Mouse (Mus musculus) intestine, postnatal 0 days (tissue): ENCODE measurements at regions not wholly inside any gene's neighbourhood (a gene's known extent, or its start where the extent isn't known, plus 50 kb on each side); places are given as distances from the start of the nearest gene placed in this dataset.

ENCODE experiments used
- ATAC-seq: fragments of 200-750 bp; cut with Nextera tagmentation; 2 replicates; pipeline ENCODE4 v1.8.0; 2017; ENCODE audit warnings: mild to moderate bottlenecking, moderate TSS enrichment, moderate library complexity
- H3K27ac ChIP-seq: fragments of 300-500 bp; sonication (generic); 2 replicates; pipeline ENCODE4 v1.5.1; 2014; ENCODE audit warnings: mild to moderate bottlenecking, low read depth, low read length, moderate library complexity
- H3K27me3 ChIP-seq: fragments of 300-500 bp; sonication (generic); replicated peaks from 2 replicates; pipeline ENCODE4 v1.6.1; 2014; ENCODE audit warnings: low read length, mixed read lengths; ENCODE audit not compliant: control insufficient read depth, insufficient read depth
- H3K36me3 ChIP-seq: fragments of 300-500 bp; sonication (generic); 2 replicates; pipeline ENCODE4 v1.6.1; 2014; ENCODE audit warnings: mild to moderate bottlenecking, moderate library complexity; ENCODE audit not compliant: control insufficient read depth, insufficient read depth
- H3K4me1 ChIP-seq: fragments of 300-500 bp; sonication (generic); replicated peaks from 2 replicates; pipeline ENCODE4 v1.6.1; 2014; ENCODE audit warnings: antibody characterized with exemption, low read length, mixed read lengths; ENCODE audit not compliant: control insufficient read depth, insufficient read depth
- H3K4me2 ChIP-seq: fragments of 300-500 bp; sonication (generic); replicated peaks from 2 replicates; pipeline ENCODE4 v1.6.1; 2014; ENCODE audit warnings: low read depth, mild to moderate bottlenecking, moderate library complexity
- H3K4me3 ChIP-seq: fragments of 300-500 bp; sonication (generic); 2 replicates; pipeline ENCODE4 v1.5.1; 2014; ENCODE audit warnings: low read depth, low read length
- H3K9ac ChIP-seq: fragments of 300-500 bp; sonication (generic); 2 replicates; pipeline ENCODE4 v1.6.1; 2014; ENCODE audit warnings: mild to moderate bottlenecking, low read depth, low read length
- H3K9me3 ChIP-seq: fragments of 300-500 bp; sonication (generic); 2 replicates; pipeline ENCODE4 v1.6.1; 2016; ENCODE audit warnings: mixed run types; ENCODE audit not compliant: control insufficient read depth
- CTCF ChIP-seq: sonication (generic); IDR thresholded peaks from 2 replicates; pipeline ENCODE4 v1.5.1; 2016; ENCODE audit warnings: low read depth, mild to moderate bottlenecking, control low read depth, antibody characterized with exemption, moderate library complexity
- WGBS: fragments of 180-500 bp; shearing (Covaris S2); extraction: QIAGEN DNeasy Blood & Tissue Kit; methylation state at CpG from one replicate; pipeline ENCODE4 v1.1.7; 2014; 5-methylcytosine and 5-hydroxymethylcytosine counted together

- no peak for TF ChIP-seq CTCF
- Histone ChIP-seq H3K9ac (no peak overlapping the region), H3K4me3 (no peak overlapping the region), H3K27me3 (no peaks in the 10 kb centered on the region), H3K27ac (no peak overlapping the region), H3K4me1 (no peaks in the 10 kb centered on the region), H3K9me3 (no peaks in the 10 kb centered on the region), H3K36me3 (no peaks in the 10 kb centered on the region), H3K4me2 (no peak overlapping the region)
- no peak for ATAC-seq
- WGBS = 79% methylated on average over 3 of the region's 3 CpGs
Measured at GRCm38 (mm10) chr12:95054887-95055286, 637.1 kb upstream of the Flrt2 start.

DNA sequence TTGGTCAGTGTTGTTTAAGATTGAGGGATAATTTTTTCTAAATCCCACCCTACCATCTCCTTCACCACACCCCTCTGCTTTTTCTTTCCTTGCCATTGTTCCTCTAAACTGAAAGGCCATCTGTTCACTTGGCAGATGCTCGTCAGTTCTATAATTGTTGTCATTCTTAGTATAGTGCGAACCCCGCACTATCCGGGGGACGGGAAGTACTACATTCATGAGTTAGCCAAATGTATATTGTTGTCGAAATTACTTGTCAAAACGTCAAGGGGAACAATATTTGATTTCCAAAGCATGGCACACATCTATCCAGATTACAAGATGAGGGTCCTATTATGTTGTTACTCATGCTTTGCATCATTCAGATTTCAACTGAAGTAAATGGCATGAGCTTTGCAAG lies 635.1 kb upstream of the Flrt2 start:
- no peaks in the 10 kb centered on the region for H3K4me1 ChIP-seq
- H3K4me3 ChIP-seq = no peak overlapping the region
- no peaks in the 10 kb centered on the region for H3K9me3 ChIP-seq
- no peak for ATAC-seq
- H3K27me3 ChIP-seq = no peaks in the 10 kb centered on the region
- TF ChIP-seq CTCF = no peak
- no peak overlapping the region for H3K27ac ChIP-seq
- H3K9ac ChIP-seq = no peak overlapping the region
- WGBS = 84% methylated on average over 7 of the region's 7 CpGs
- H3K4me2 ChIP-seq = no peak overlapping the region
- no peaks in the 10 kb centered on the region for H3K36me3 ChIP-seq

DNA sequence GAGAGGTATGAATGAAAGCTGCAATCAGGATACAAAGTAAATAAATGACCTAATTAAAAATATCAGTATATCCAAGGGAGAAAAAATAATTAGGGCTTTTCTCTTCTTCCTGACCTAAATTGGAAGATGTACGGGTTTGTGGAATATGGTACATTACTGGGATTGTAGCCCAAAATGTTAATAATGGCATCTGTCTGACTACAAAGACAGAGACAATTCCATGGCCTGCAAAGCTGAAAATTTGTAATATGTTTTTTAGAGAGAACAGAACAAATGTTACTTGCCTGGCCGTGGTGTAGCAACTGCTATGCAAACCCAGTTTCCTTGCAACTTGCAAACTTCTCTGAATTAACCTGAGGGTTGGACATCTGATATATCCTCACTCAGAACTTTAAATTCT lies 632.6 kb upstream of the Flrt2 start:
- no peak overlapping the region for H3K27ac ChIP-seq
- no peak for TF ChIP-seq CTCF
- no peak overlapping the region for H3K4me3 ChIP-seq
- ATAC-seq = no peak
- no peaks in the 10 kb centered on the region for H3K9me3 ChIP-seq
- H3K27me3 ChIP-seq = no peaks in the 10 kb centered on the region
- no peaks in the 10 kb centered on the region for H3K4me1 ChIP-seq
- 81% methylated on average over 2 of the region's 2 CpGs for WGBS
- no peaks in the 10 kb centered on the region for H3K36me3 ChIP-seq
- H3K9ac ChIP-seq = no peak overlapping the region
- H3K4me2 ChIP-seq = no peak overlapping the region

- H3K27ac ChIP-seq = no peak overlapping the region
- no peaks in the 10 kb centered on the region for H3K4me1 ChIP-seq
- ATAC-seq = no peak
Measured at GRCm38 (mm10) chr12:95072307-95072706, 619.7 kb upstream of the Flrt2 start.

GRCm38 (mm10) chr12:95119223-95119952 lies 572.6 kb upstream of the Flrt2 start:
- TF ChIP-seq CTCF = no peak

More at GRCm38 (mm10) chr12:95072307-95072706, 619.7 kb upstream of the Flrt2 start:
- Histone ChIP-seq H3K9me3 (no peaks in the 10 kb centered on the region), H3K36me3 (no peaks in the 10 kb centered on the region), H3K9ac (no peak overlapping the region), H3K27me3 (no peaks in the 10 kb centered on the region), H3K4me3 (no peak overlapping the region), H3K4me2 (no peak overlapping the region)
- 69% methylated on average over 2 of the region's 2 CpGs for WGBS
- no peak for TF ChIP-seq CTCF

GRCm38 (mm10) chr12:95132804-95133203 lies 559.2 kb upstream of the Flrt2 start:
- Histone ChIP-seq H3K4me1 (no peaks in the 10 kb centered on the region), H3K27ac (no peak overlapping the region), H3K9me3 (no peaks in the 10 kb centered on the region), H3K27me3 (no peaks in the 10 kb centered on the region), H3K36me3 (no peaks in the 10 kb centered on the region), H3K4me2 (no peak overlapping the region), H3K4me3 (no peak overlapping the region), H3K9ac (no peak overlapping the region)
- ATAC-seq = no peak
- no peak for TF ChIP-seq CTCF
- 68% methylated on average over 1 of the region's 1 CpGs for whole genome bisulfite sequencing

More at GRCm38 (mm10) chr12:95119223-95119952, 572.6 kb upstream of the Flrt2 start:
- WGBS = 81% methylated on average over 3 of the region's 3 CpGs
- Histone ChIP-seq H3K36me3 (no peaks in the 10 kb centered on the region), H3K9me3 (no peaks in the 10 kb centered on the region), H3K4me2 (no peak overlapping the region), H3K4me3 (no peak overlapping the region), H3K27me3 (no peaks in the 10 kb centered on the region), H3K27ac (no peak overlapping the region), H3K4me1 (no peaks in the 10 kb centered on the region), H3K9ac (no peak overlapping the region)
- no peak for ATAC-seq
